Mouse (Mus musculus): ENCODE measurements around the gene Gm10273.

The Gm10273 gene

GRCm38 (mm10) chr10:59402899-59403792 is 7.7 kb downstream of the Gm10273 start, which contains the start of gene Pla2g12b:
TSS of gene Pla2g12b (plus strand) at chr10:59403660.
- no peak for DNase-seq (ENCODE audit: low read depth in 1 of 2, low spot score in 2 of 2)

- no peak for DNase-seq (ENCODE audit: low read depth in 1 of 2, low spot score in 2 of 2)
These were observed 8.3 kb downstream of the Gm10273 start for GRCm38 (mm10) chr10:59403793-59404149.

- no peak for DNase-seq (ENCODE audit: low read depth in 1 of 2, low spot score in 2 of 2)
These were observed 13.1 kb downstream of the Gm10273 start for GRCm38 (mm10) chr10:59408499-59408898.

GRCm38 (mm10) chr10:59410264-59410663 is 14.8 kb downstream of the Gm10273 start:
- DNase-seq (ENCODE audit: low read depth in 1 of 2, low spot score in 2 of 2), result no peak

- DNase-seq (ENCODE audit: low read depth in 1 of 2, low spot score in 2 of 2), result no peak
These were observed 18.3 kb downstream of the Gm10273 start for GRCm38 (mm10) chr10:59413711-59414110.

- no peak for DNase-seq (ENCODE audit: low read depth in 1 of 2, low spot score in 2 of 2)
These were observed 21.2 kb downstream of the Gm10273 start for GRCm38 (mm10) chr10:59416623-59417022.

GRCm38 (mm10) chr10:59419516-59419915 is 24.1 kb downstream of the Gm10273 start:
- no peak for DNase-seq (ENCODE audit: low read depth in 1 of 2, low spot score in 2 of 2)

GRCm38 (mm10) chr10:59424453-59424852 is 29.0 kb downstream of the Gm10273 start:
- DNase-seq (ENCODE audit: low read depth in 1 of 2, low spot score in 2 of 2), result no peak

GRCm38 (mm10) chr10:59425369-59425768 is 29.9 kb downstream of the Gm10273 start:
- DNase-seq (ENCODE audit: low read depth in 1 of 2, low spot score in 2 of 2), result no peak

GRCm38 (mm10) chr10:59426371-59426770 is 30.9 kb downstream of the Gm10273 start:
- DNase-seq (ENCODE audit: low read depth in 1 of 2, low spot score in 2 of 2), result no peak

- no peak for DNase-seq (ENCODE audit: low read depth in 1 of 2, low spot score in 2 of 2)
These were observed 34.2 kb downstream of the Gm10273 start for GRCm38 (mm10) chr10:59429448-59430135.

- DNase-seq (ENCODE audit: low read depth in 1 of 2, low spot score in 2 of 2), result no peak
These were observed 35.3 kb downstream of the Gm10273 start for GRCm38 (mm10) chr10:59430701-59431218.

- no peak for DNase-seq (ENCODE audit: low read depth in 1 of 2, low spot score in 2 of 2)
These were observed 40.3 kb downstream of the Gm10273 start for GRCm38 (mm10) chr10:59435746-59436145.

GRCm38 (mm10) chr10:59438651-59439050 is 43.2 kb downstream of the Gm10273 start:
- no peak for DNase-seq (ENCODE audit: low read depth in 1 of 2, low spot score in 2 of 2)

- no peak for DNase-seq (ENCODE audit: low read depth in 1 of 2, low spot score in 2 of 2)
These were observed 44.1 kb downstream of the Gm10273 start for GRCm38 (mm10) chr10:59439508-59439931.

- DNase-seq (ENCODE audit: low read depth in 1 of 2, low spot score in 2 of 2), result no peak
These were observed 44.7 kb downstream of the Gm10273 start for GRCm38 (mm10) chr10:59440177-59440576.

- no peak for DNase-seq (ENCODE audit: low read depth in 1 of 2, low spot score in 2 of 2)
These were observed 46.3 kb downstream of the Gm10273 start, which contains the start of gene Oit3 for GRCm38 (mm10) chr10:59441735-59442134. TSS of gene Oit3 (minus strand) at chr10:59441778.

- DNase-seq (ENCODE audit: low read depth in 1 of 2, low spot score in 2 of 2), result no peak
These were observed 47.8 kb downstream of the Gm10273 start for GRCm38 (mm10) chr10:59443212-59443611.

GRCm38 (mm10) chr10:59444106-59444505 is 48.7 kb downstream of the Gm10273 start:
- no peak for DNase-seq (ENCODE audit: low read depth in 1 of 2, low spot score in 2 of 2)

- no peak for DNase-seq (ENCODE audit: low read depth in 1 of 2, low spot score in 2 of 2)
These were observed 49.2 kb downstream of the Gm10273 start for GRCm38 (mm10) chr10:59444635-59445034.

Data from monocyte, adult 2 months (primary cell).